Mouse (Mus musculus) gastrocnemius, adult 2 months (tissue): ENCODE results near the gene Aurkb. TPM values are rescaled to one million over a fixed set of nuclear protein-coding genes. Genes with fewer than 3 reads are reported as not detected.
A peak's percentile ranks its signal among the peaks of the same experiment; 100 is the strongest.

Experiments used
- DNase-seq: peaks from one replicate; pipeline ENCODE4 v3.0.0; 2022
- H3K27ac ChIP-seq: fragments of 200-600 bp; 2 replicates; pipeline ENCODE4 v1.8.1; 2022; ENCODE audit warnings: mild to moderate bottlenecking
- H3K4me3 ChIP-seq: fragments of 200-600 bp; 2 replicates; pipeline ENCODE4 v1.8.1; 2022; ENCODE audit warnings: mild to moderate bottlenecking, moderate library complexity
- CTCF ChIP-seq: fragments of 200-600 bp; IDR thresholded peaks from 2 replicates; pipeline ENCODE4 v1.8.1; 2022; ENCODE audit warnings: antibody characterized with exemption, mild to moderate bottlenecking, moderate library complexity
- intact Hi-C: fragments of 180-260 bp; cut with DNase I; formaldehyde crosslinking; loops from one replicate; pipeline ENCODE4 v1.15.1; 2025
- total RNA-seq, 2 experiments: library from RNA; stranded (reverse); gene quantifications; 2 replicates each; pipeline ENCODE4 v1.2.3; 2021

The Aurkb gene
- total RNA-seq, 2 experiments from 2014 or later, result not detected

- Histone ChIP-seq H3K4me3 (peak within 1 kb of the TSS; percentile 82), H3K27ac (peak within 1 kb of the TSS; percentile 93)
- intact Hi-C loops, result no loop called here
- DNase-seq, result peak; percentile 95
- TF ChIP-seq CTCF, result no peak
These were observed 25.3 kb downstream of the Aurkb start, which contains the start of gene Tmem107 for GRCm38 (mm10) chr11:69070590-69071222. Gene Tmem107, plus strand, starts transcription at chr11:69070806.

- peak overlapping the region; percentile 93 for H3K27ac ChIP-seq
- intact Hi-C loops, result no loop called here
- TF ChIP-seq CTCF, result no peak
- no peak for DNase-seq
- H3K4me3 ChIP-seq, result peak overlapping the region; percentile 82
These were observed 25.8 kb downstream of the Aurkb start for GRCm38 (mm10) chr11:69071262-69071661.

GRCm38 (mm10) chr11:69072234-69072633 is 26.8 kb downstream of the Aurkb start:
- DNase-seq, result no peak
- intact Hi-C loops, result loop anchor here (2.0 kb wide), 1 partner anchor 17 kb away; the partner anchor contains the start of gene Vamp2
- TF ChIP-seq CTCF, result no peak
- Histone ChIP-seq H3K4me3 (peak overlapping the region; percentile 62), H3K27ac (peak overlapping the region; percentile 99)

- intact Hi-C loops, result loop anchor here (2.0 kb wide), 1 partner anchor 16 kb away; the partner anchor contains the start of gene Vamp2
- DNase-seq, result no peak
- no peak for TF ChIP-seq CTCF
- H3K27ac ChIP-seq, result peak overlapping the region; percentile 99
- H3K4me3 ChIP-seq, result peak overlapping the region; percentile 62
These were observed 27.2 kb downstream of the Aurkb start for GRCm38 (mm10) chr11:69072666-69073064.

GRCm38 (mm10) chr11:69073065-69073888 is 27.8 kb downstream of the Aurkb start:
- intact Hi-C loops, result loop anchor here (2.0 kb wide), 1 partner anchor 16 kb away; the partner anchor contains the start of gene Vamp2
- H3K4me3 ChIP-seq, result peak overlapping the region; percentile 62
- DNase-seq, result peak; percentile 85
- TF ChIP-seq CTCF, result peak; percentile 11; the same call in 1 of the 2 replicates
- H3K27ac ChIP-seq, result peak overlapping the region; percentile 99

- DNase-seq, result no peak
- no peak for TF ChIP-seq CTCF
- no peak overlapping the region; the same call in 1 of the 2 replicates for H3K4me3 ChIP-seq
- H3K27ac ChIP-seq, result peak overlapping the region; percentile 99
- intact Hi-C loops, result loop anchor here (2.0 kb wide), 1 partner anchor 15 kb away; the partner anchor contains the start of gene Vamp2
These were observed 28.7 kb downstream of the Aurkb start for GRCm38 (mm10) chr11:69073951-69074775.

- TF ChIP-seq CTCF, result no peak
- Histone ChIP-seq H3K27ac (no peak overlapping the region; the same call in 1 of the 2 replicates), H3K4me3 (no peak overlapping the region)
- intact Hi-C loops, result no loop called here
- no peak for DNase-seq
These were observed 29.3 kb downstream of the Aurkb start for GRCm38 (mm10) chr11:69074776-69075069.

GRCm38 (mm10) chr11:69075764-69076479 is 30.5 kb downstream of the Aurkb start:
- intact Hi-C loops, result no loop called here
- H3K27ac ChIP-seq, result no peak overlapping the region
- TF ChIP-seq CTCF, result no peak
- no peak overlapping the region for H3K4me3 ChIP-seq
- DNase-seq, result no peak

- TF ChIP-seq CTCF, result no peak
- H3K27ac ChIP-seq, result no peak overlapping the region
- no peak overlapping the region for H3K4me3 ChIP-seq
- DNase-seq, result no peak
- intact Hi-C loops, result no loop called here
These were observed 31.1 kb downstream of the Aurkb start for GRCm38 (mm10) chr11:69076572-69076971.

GRCm38 (mm10) chr11:69077316-69077715 is 31.9 kb downstream of the Aurkb start:
- intact Hi-C loops, result no loop called here
- no peak for TF ChIP-seq CTCF
- no peak for DNase-seq
- Histone ChIP-seq H3K4me3 (no peak overlapping the region), H3K27ac (no peak overlapping the region)

- no peak for TF ChIP-seq CTCF
- intact Hi-C loops, result no loop called here
- Histone ChIP-seq H3K4me3 (no peak overlapping the region), H3K27ac (no peak overlapping the region)
- DNase-seq, result no peak
These were observed 32.6 kb downstream of the Aurkb start for GRCm38 (mm10) chr11:69078041-69078440.
